Mouse (Mus musculus) liver, embryonic 14.5 days (tissue): ENCODE results near the gene Sugp1.

Experiments
- CTCF ChIP-seq: IDR thresholded peaks from 2 replicates; pipeline ENCODE4 v1.5.1; 2016; ENCODE audit warnings: antibody characterized with exemption, low read depth, control low read depth
- EP300 ChIP-seq: IDR thresholded peaks from 2 replicates; pipeline ENCODE4 v1.6.1; 2016; ENCODE audit warnings: antibody characterized with exemption, low read depth

GRCm38 (mm10) chr8:70012350-70012749 is 30.3 kb upstream of the Sugp1 start:
- TF ChIP-seq CTCF (no peak), EP300 (no peak)
